7 mouse cellular contexts compared by ENCODE assay signal in genomic region chr12:117586124-117586523, GRCm38 (mm10).
DNase-seq lines count a peak whose midpoint lies in the region; TF ChIP-seq lines count a peak whose summit lies in the region.

No protein-coding gene starts in this region.

- intact Hi-C loops in heart, postnatal 10 days (cut with DNase I): loop anchor here (1.0 to 2.0 kb wide), 2 partner anchors 179 to 181 kb away; no protein-coding TSS in a partner anchor

- no peak overlapping the region for H3K9ac ChIP-seq in ES-Bruce4 (ENCODE audit: low read depth, poor library complexity, severe bottlenecking)

- peak; percentile 80 to 94 for DNase-seq in adrenal gland, adult (ENCODE audit: inconsistent age in 2 of 2, low spot score in 1 of 2)
- DNase-seq in embryo, embryonic 11.5 days (ENCODE audit: low read depth, low spot score): peak; percentile 39
- peak; percentile 83 to 87 for DNase-seq in heart, postnatal 10 days
- DNase-seq in layer of hippocampus, adult 9-11 months: peak; percentile 67
- peak; percentile 89 for DNase-seq in lung, postnatal 36 days
- peak; percentile 62 to 75 for DNase-seq in spleen, adult 18-20 months

- no peak overlapping the region for H3K4me3 ChIP-seq in ES-Bruce4 (ENCODE audit: low read depth, low read length)

- H3K36me3 ChIP-seq in ES-Bruce4 (ENCODE audit: control insufficient read depth, insufficient read depth, low read length, poor library complexity, severe bottlenecking): peaks cover 7% of the 10 kb centered on the region

- H3K9me3 ChIP-seq in ES-Bruce4 (replicated peaks; ENCODE audit: control insufficient read depth, insufficient read depth, low read length, poor library complexity, severe bottlenecking): no peaks in the 10 kb centered on the region

- no peaks in the 10 kb centered on the region for H3K27me3 ChIP-seq in ES-Bruce4 (ENCODE audit: control insufficient read depth, insufficient read depth, low read length, poor library complexity, severe bottlenecking)

- H3K4me1 ChIP-seq in ES-Bruce4 (ENCODE audit: control insufficient read depth, insufficient read depth, low read length): no peaks in the 10 kb centered on the region

- peak; percentile 80 for TF ChIP-seq CTCF in ES-Bruce4 (IDR thresholded peaks at IDR 0.05; ENCODE audit: low read depth, low read length)

- H3K27ac ChIP-seq in ES-Bruce4 (ENCODE audit: insufficient read depth, low read length): no peak overlapping the region

- no peak for TF ChIP-seq POLR2A in ES-Bruce4 (IDR thresholded peaks at IDR 0.05; ENCODE audit: insufficient read depth, low read length)

- no peak for TF ChIP-seq EP300 in ES-Bruce4 (IDR thresholded peaks at IDR 0.05; ENCODE audit: insufficient read depth, low read depth, low read length)

Comparison
In these comparisons a context has a peak if more than half of its experiments do, and no peak if none do; other contexts are left out.
1. DNase-seq: peak in every context shown above with its lines; median percentile 89 in lung, postnatal 36 days; 87 in adrenal gland, adult; 85 in heart, postnatal 10 days; 68 in spleen, adult 18-20 months; 67 in layer of hippocampus, adult 9-11 months; 39 in embryo, embryonic 11.5 days.